Mouse (Mus musculus) CH12.LX (cell line): ENCODE results near the gene Gna11. TPM values are rescaled to one million over a fixed set of nuclear protein-coding genes. Genes with fewer than 3 reads are reported as not detected.

Source experiments
- DNase-seq: peaks from one replicate; pipeline ENCODE4 v3.0.0-alpha.2; 2013; ENCODE audit errors: extremely low read depth
- H3K27ac ChIP-seq: 2 replicates; pipeline ENCODE4 v1.5.1; 2012; ENCODE audit warnings: low read depth, mild to moderate bottlenecking, control low read depth, moderate library complexity; ENCODE audit not compliant: insufficient read depth
- H3K27me3 ChIP-seq: replicated peaks from 2 replicates; pipeline ENCODE3; 2012; ENCODE audit warnings: inconsistent platforms
- H3K36me3 ChIP-seq, 2 experiments: replicated peaks in 1 of 2; 2 replicates each; pipeline versions ENCODE3 to v1.6.1; 2012; ENCODE audit warnings: inconsistent platforms in 1 of 2, low read length in 1 of 2, mild to moderate bottlenecking in 1 of 2, mixed read lengths in 1 of 2, moderate library complexity in 1 of 2; ENCODE audit not compliant: control insufficient read depth in 1 of 2, insufficient read depth in 1 of 2
- H3K4me1 ChIP-seq, 2 experiments: 2 replicates each; pipeline ENCODE4 v1.6.1; 2012; ENCODE audit warnings: inconsistent platforms in 1 of 2, moderate library complexity in 1 of 2; ENCODE audit not compliant: insufficient read depth in 2 of 2, control insufficient read depth in 1 of 2
- H3K4me2 ChIP-seq: 2 replicates; pipeline ENCODE4 v1.6.1; 2012; ENCODE audit warnings: low read depth, mild to moderate bottlenecking, control low read depth; ENCODE audit not compliant: poor library complexity, insufficient read depth, severe bottlenecking
- H3K4me3 ChIP-seq, 3 experiments: fragments of 150-350 bp in 1 of 3; sonication (generic) in 1 of 3; replicated peaks in 1 of 3; 2 replicates each; pipeline versions ENCODE3 to v1.5.1; 2011 to 2012; ENCODE audit warnings: low read depth in 2 of 3, low read length in 2 of 3, mild to moderate bottlenecking in 2 of 3, moderate library complexity in 2 of 3, control low read depth in 1 of 3, improper control_type of control experiment in 1 of 3, inconsistent platforms in 1 of 3, mixed read lengths in 1 of 3; ENCODE audit not compliant: poor library complexity in 1 of 3
- H3K79me2 ChIP-seq: replicated peaks from 2 replicates; pipeline ENCODE4 v1.6.1; 2012; ENCODE audit warnings: mild to moderate bottlenecking, moderate library complexity; ENCODE audit not compliant: control insufficient read depth, poor library complexity, insufficient read depth, severe bottlenecking; ENCODE audit errors: extremely low read depth
- H3K9ac ChIP-seq: 2 replicates; pipeline ENCODE4 v1.6.1; 2012; ENCODE audit warnings: low read depth, mild to moderate bottlenecking, control low read depth, moderate library complexity; ENCODE audit not compliant: insufficient read depth
- H3K9me3 ChIP-seq: replicated peaks from 2 replicates; pipeline ENCODE3; 2012; ENCODE audit warnings: low read length, inconsistent platforms, mixed read lengths
- BHLHE40 ChIP-seq: IDR thresholded peaks from 2 replicates; pipeline ENCODE4 v1.6.1; 2011; ENCODE audit warnings: mild to moderate bottlenecking, low read depth, low read length, improper control_type of control experiment
- CHD1 ChIP-seq: IDR thresholded peaks from 2 replicates; pipeline ENCODE4 v1.6.1; 2012; ENCODE audit warnings: low read depth, low read length, improper control_type of control experiment, inconsistent platforms
- EP300 ChIP-seq: IDR thresholded peaks from 2 replicates; pipeline ENCODE4 v1.6.1; 2011; ENCODE audit warnings: low read length, improper control_type of control experiment
- GABPA ChIP-seq: IDR thresholded peaks from 2 replicates; pipeline ENCODE4 v1.6.1; 2012; ENCODE audit warnings: low read depth, low read length, improper control_type of control experiment, inconsistent platforms; ENCODE audit not compliant: insufficient replicate concordance
- JUN ChIP-seq: IDR thresholded peaks from 2 replicates; pipeline ENCODE4 v1.6.1; 2011; ENCODE audit warnings: low read depth, mild to moderate bottlenecking, low read length, improper control_type of control experiment, moderate library complexity; ENCODE audit not compliant: insufficient read depth
- JUND ChIP-seq: conservative IDR thresholded peaks from 2 replicates; pipeline ENCODE4 v1.6.1; 2011; ENCODE audit warnings: low read depth, low read length, improper control_type of control experiment
- MEF2A ChIP-seq: IDR thresholded peaks from 2 replicates; pipeline ENCODE4 v1.6.1; 2014; ENCODE audit warnings: low read depth, mild to moderate bottlenecking, inconsistent platforms, low read length, improper control_type of control experiment, borderline replicate concordance
- POLR2AphosphoS2 ChIP-seq: IDR thresholded peaks from 2 replicates; pipeline ENCODE4 v1.6.1; 2011; ENCODE audit warnings: low read depth, low read length, improper control_type of control experiment
- RCOR1 ChIP-seq: conservative IDR thresholded peaks from 2 replicates; pipeline ENCODE4 v1.6.1; 2012; ENCODE audit warnings: low read depth, mild to moderate bottlenecking, inconsistent platforms, low read length, improper control_type of control experiment
- SIN3A ChIP-seq: IDR thresholded peaks from 2 replicates; pipeline ENCODE4 v1.6.1; 2012; ENCODE audit warnings: low read length, improper control_type of control experiment, inconsistent platforms
- TBP ChIP-seq: conservative IDR thresholded peaks from 2 replicates; pipeline ENCODE4 v1.6.1; 2011; ENCODE audit warnings: low read depth, low read length, improper control_type of control experiment
- USF1 ChIP-seq: IDR thresholded peaks from 2 replicates; pipeline ENCODE4 v1.6.1; 2014; ENCODE audit warnings: low read depth, mild to moderate bottlenecking, inconsistent platforms, low read length, improper control_type of control experiment
- ZMIZ1 ChIP-seq: IDR thresholded peaks from 2 replicates; pipeline ENCODE4 v1.6.1; 2012; ENCODE audit warnings: low read depth, mild to moderate bottlenecking, inconsistent platforms, low read length, improper control_type of control experiment
- ZNF384 ChIP-seq: IDR thresholded peaks from 2 replicates; pipeline ENCODE4 v1.6.1; 2012; ENCODE audit warnings: low read depth, low read length, improper control_type of control experiment, inconsistent platforms
- dilution Hi-C: fragments of 300-500 bp; cut with MboI; formaldehyde crosslinking; loops from 2 replicates; pipeline ENCODE4 v1.14.3; 2020; ENCODE audit warnings: low sequenced_read_pairs; ENCODE audit not compliant: extremely low pct_unique_long_range_greater_than_20kb, extremely low pct_ligation_motif_present
- in situ Hi-C: fragments of 300-500 bp; cut with MboI; formaldehyde crosslinking; loops from 3 replicates; pipeline ENCODE4 v1.14.3; 2019; ENCODE audit warnings: low sequenced_read_pairs, low pct_ligation_motif_present, low pct_unique_long_range_greater_than_20kb, mixed read lengths
- polyA plus RNA-seq: library from polyadenylated mRNA; unstranded; fragments of >175 nt; gene quantifications from 2 replicates; pipeline ENCODE4 v1.2.1, GENCODE M21; 2012; ENCODE audit warnings: low read depth; ENCODE audit not compliant: insufficient read length
- total RNA-seq, 2 experiments: library from RNA; depleted of rRNA; stranded (reverse); fragments of 300-350 nt in 1 of 2; fragments of >200 nt in 1 of 2; gene quantifications; 2 replicates each; pipeline ENCODE4 v1.2.3; 2012 to 2014

Gene Gna11
- total and polyA plus RNA-seq, 3 experiments: 4.3 to 8.7 (median 7.2) TPM

DNA sequence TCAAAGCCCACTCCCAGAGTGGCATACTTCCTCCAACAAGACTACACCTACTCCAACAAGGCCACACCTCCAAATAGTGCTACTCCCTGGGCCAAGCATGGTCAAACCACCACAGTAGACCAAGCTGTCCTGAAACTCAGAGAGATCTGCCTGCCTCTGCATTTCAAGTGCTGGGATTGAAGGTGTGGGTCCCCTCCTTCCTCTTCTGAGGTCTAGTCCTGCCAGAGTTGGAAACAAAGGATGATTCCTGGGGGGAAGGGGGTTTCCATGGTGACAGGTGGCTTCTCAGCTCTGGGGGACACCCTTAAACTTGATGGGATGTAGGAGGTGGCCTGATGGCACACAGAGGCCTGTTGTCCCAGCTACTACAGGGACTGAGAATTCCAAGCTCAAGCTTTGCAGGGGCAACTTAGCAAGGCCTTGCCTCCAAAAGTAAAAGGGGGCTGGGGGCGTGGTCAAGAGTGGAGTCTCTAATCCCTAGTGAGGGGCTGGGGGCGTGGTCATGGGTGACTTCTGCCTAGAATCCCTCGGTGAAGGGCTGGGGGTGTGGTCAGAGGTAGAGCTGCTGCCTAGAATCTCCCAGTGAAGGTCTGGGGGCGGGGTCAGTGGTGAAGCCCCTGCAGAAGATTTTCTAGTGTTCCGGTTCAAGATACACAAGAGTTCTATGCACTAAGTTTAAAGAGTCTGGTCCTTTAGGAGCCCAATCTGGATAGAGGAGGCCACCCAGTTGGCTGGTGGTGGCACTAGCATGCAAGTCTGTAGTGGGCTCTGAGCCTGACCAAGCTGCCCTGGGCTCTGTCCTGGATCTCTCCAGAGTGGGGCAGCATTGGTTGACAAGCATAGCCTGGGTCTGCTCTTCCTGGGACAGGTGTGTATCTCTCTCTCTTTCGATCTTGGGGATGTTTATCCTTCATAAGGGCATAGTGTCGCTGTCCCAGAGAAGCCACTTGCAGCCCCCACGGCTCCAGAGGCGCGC, 29.4 kb upstream of the Gna11 start, which contains the start of gene Tle2:
Gene Tle2 (plus strand): TSS at position 481 of the 976 bp plus-strand sequence.
- H3K79me2 ChIP-seq: no peaks in the 10 kb centered on the region
- TF ChIP-seq USF1 (no peak), BHLHE40 (no peak), ZNF384 (no peak), MEF2A (no peak), GABPA (no peak), CHD1 (no peak), RCOR1 (no peak), SIN3A (no peak), ZMIZ1 (no peak), TBP (no peak)
- H3K4me3 ChIP-seq: no peak within 1 kb of the TSS
- in situ Hi-C loops: no loop called here
- peaks cover 100% of the 10 kb centered on the region for H3K27me3 ChIP-seq
- no peak within 1 kb of the TSS for H3K27ac ChIP-seq
- H3K9ac ChIP-seq: no peak within 1 kb of the TSS
- peaks cover 2 to 9% of the 10 kb centered on the region in 2 experiments; a peak in 2 of 4 replicates for H3K4me1 ChIP-seq
- no peaks in the 10 kb centered on the region for H3K36me3 ChIP-seq
- peak within 1 kb of the TSS; percentile 52; the same call in 1 of the 2 replicates for H3K4me2 ChIP-seq
- dilution Hi-C loops: no loop called here
- no peak for DNase-seq
- H3K9me3 ChIP-seq: peaks cover 11% of the 10 kb centered on the region

DNA sequence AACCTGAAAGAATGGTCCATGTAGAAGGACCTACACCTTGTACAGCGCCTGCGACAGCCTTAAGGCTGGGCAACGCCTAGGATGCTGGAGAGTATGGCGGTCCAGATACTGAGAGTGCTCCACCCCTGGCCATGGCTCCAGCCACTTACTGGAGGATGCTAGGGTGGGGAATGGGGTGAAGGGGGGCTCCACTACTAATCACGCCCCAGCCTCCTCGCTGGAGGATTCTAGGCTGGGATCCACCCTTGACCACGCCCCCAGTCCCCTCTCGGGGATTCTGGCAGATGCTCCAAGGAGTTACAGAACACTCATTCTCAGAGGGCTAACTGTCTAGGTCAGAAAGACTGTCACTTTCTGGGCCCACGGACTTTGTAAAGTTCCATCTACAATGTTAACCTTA, 28.0 kb upstream of the Gna11 start:
- no peaks in the 10 kb centered on the region for H3K79me2 ChIP-seq
- in situ Hi-C loops: no loop called here
- H3K27me3 ChIP-seq: peaks cover 98% of the 10 kb centered on the region
- no peak overlapping the region for H3K9ac ChIP-seq
- no peaks in the 10 kb centered on the region for H3K36me3 ChIP-seq
- no peak for DNase-seq
- H3K27ac ChIP-seq: no peak overlapping the region
- TF ChIP-seq USF1 (no peak), CHD1 (no peak), JUND (no peak), RCOR1 (no peak), SIN3A (no peak), EP300 (no peak), JUN (no peak), POLR2AphosphoS2 (no peak)
- peaks cover 11% of the 10 kb centered on the region for H3K9me3 ChIP-seq
- H3K4me2 ChIP-seq: no peak overlapping the region
- dilution Hi-C loops: no loop called here
- peaks cover 2 to 9% of the 10 kb centered on the region in 2 experiments; a peak in 2 of 4 replicates for H3K4me1 ChIP-seq
- no peak overlapping the region for H3K4me3 ChIP-seq
